Mouse (Mus musculus): ENCODE measurements at regions not wholly inside any gene's neighbourhood (a gene's known extent, or its start where the extent isn't known, plus 50 kb on each side); places are given as distances from the start of the nearest gene placed in this dataset.

DNA sequence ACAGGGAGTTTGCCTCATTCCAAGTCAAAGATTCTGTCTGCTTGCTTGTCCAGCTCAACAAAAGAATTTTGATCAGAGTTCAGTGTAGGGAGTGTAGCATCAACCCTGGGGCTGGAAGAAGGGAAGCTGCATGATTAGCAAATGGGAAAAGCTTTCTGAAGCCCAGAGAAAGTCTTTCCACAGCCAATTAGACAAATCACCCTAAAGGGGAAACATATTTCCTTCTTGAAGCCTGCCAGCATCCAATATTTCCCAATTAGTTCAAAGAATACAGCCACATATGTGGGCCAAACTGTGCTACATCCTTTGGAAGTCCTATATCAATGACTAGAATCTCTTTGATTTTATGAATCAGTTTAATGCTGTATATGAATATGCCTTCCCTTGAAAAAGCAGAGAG, 326.2 kb downstream of the Rnd3 start:
- no peak for TF ChIP-seq CTCF (IDR thresholded peaks at IDR 0.05; ENCODE audit: low read depth)
- TF ChIP-seq EP300 (IDR thresholded peaks at IDR 0.05; ENCODE audit: low read depth): no peak

Data from liver, postnatal 0 days (tissue).